Mouse (Mus musculus) heart, embryonic 12.5 days (tissue): ENCODE measurements around the gene Vmn1r234. TPM values are rescaled to one million over a fixed set of nuclear protein-coding genes. Genes with fewer than 3 reads are reported as not detected.
"Not testable (repeated sequence)": the region's sequence is repeated elsewhere in the genome, so short reads cannot be mapped to it uniquely, and the experiment has no call there.

Experiments
- ATAC-seq: fragments of 200-750 bp; cut with Nextera tagmentation; 2 replicates; pipeline ENCODE4 v1.8.0; 2017; ENCODE audit warnings: moderate TSS enrichment, moderate library complexity; ENCODE audit not compliant: insufficient number of reproducible peaks, low FRiP score
- H3K27ac ChIP-seq: fragments of 300-500 bp; sonication (generic); 2 replicates; pipeline ENCODE4 v1.5.1; 2016; ENCODE audit warnings: mild to moderate bottlenecking, moderate library complexity; ENCODE audit not compliant: poor library complexity, severe bottlenecking
- H3K27me3 ChIP-seq: fragments of 300-500 bp; sonication (generic); replicated peaks from 2 replicates; pipeline ENCODE4 v1.6.1; 2016; ENCODE audit warnings: mild to moderate bottlenecking, moderate library complexity
- H3K36me3 ChIP-seq: fragments of 300-500 bp; sonication (generic); 2 replicates; pipeline ENCODE4 v1.6.1; 2016; ENCODE audit warnings: mild to moderate bottlenecking, moderate library complexity
- H3K4me1 ChIP-seq: fragments of 300-500 bp; sonication (generic); replicated peaks from 2 replicates; pipeline ENCODE4 v1.6.1; 2016; ENCODE audit warnings: mild to moderate bottlenecking
- H3K4me2 ChIP-seq: fragments of 300-500 bp; sonication (generic); 2 replicates; pipeline ENCODE4 v1.6.1; 2016; ENCODE audit warnings: mild to moderate bottlenecking, moderate library complexity
- H3K4me3 ChIP-seq: fragments of 300-500 bp; sonication (generic); 2 replicates; pipeline ENCODE4 v1.5.1; 2016; ENCODE audit warnings: mild to moderate bottlenecking
- H3K9ac ChIP-seq: fragments of 300-500 bp; sonication (generic); 2 replicates; pipeline ENCODE4 v1.6.1; 2016; ENCODE audit warnings: mild to moderate bottlenecking, moderate library complexity
- H3K9me3 ChIP-seq: fragments of 300-500 bp; sonication (generic); replicated peaks from 2 replicates; pipeline ENCODE4 v1.6.1; 2016; ENCODE audit warnings: mild to moderate bottlenecking, moderate library complexity
- WGBS: fragments of 180-500 bp; shearing (Covaris S2); methylation state at CpG from one replicate; pipeline ENCODE4 v1.1.7; 2016; 5-methylcytosine and 5-hydroxymethylcytosine counted together
- microRNA-seq: library from miRNA; unstranded; fragments of <30 nt; microRNA quantifications from one replicate; pipeline ENCODE4, GENCODE M21; 2017
- polyA plus RNA-seq: library from polyadenylated mRNA; unstranded; fragments of >200 nt; fragmentation: Nextera tagmentation; extraction: Ambion mirVana; gene quantifications from 2 replicates; pipeline ENCODE4 v1.2.1, GENCODE M21; 2016

Vmn1r234 gene
- polyA plus RNA-seq: not detected in 2 replicates

DNA sequence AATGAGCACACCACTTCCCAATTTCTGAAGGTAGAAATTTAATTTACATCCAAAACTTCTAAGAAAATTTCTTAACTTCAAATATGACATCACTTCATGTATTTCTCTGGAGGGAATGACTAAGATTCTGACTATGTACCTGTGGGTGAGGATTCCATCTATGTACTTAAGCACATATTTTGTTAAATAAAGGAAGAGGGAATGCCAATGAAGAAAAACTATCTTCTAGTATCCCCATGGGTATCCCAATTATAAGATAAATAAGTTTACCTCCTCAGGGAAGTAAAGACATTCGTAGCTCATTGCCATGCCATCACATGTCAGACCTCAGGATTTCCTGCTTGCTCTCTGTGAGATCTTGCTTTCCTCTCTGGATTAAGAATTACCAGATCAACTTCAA is at the start of gene Vmn1r234:
Gene Vmn1r234 (plus strand): TSS at position 301 of the 400 bp plus-strand sequence.
- Histone ChIP-seq H3K4me2 (no peak within 1 kb of the TSS), H3K9ac (no peak within 1 kb of the TSS), H3K4me1 (no peaks in the 10 kb centered on the region), H3K27ac (no peak within 1 kb of the TSS), H3K36me3 (no peaks in the 10 kb centered on the region), H3K4me3 (no peak within 1 kb of the TSS), H3K9me3 (no peaks in the 10 kb centered on the region), H3K27me3 (no peaks in the 10 kb centered on the region)
- no peak for ATAC-seq
- WGBS: 57% methylated on average over 1 of the region's 1 CpGs

DNA sequence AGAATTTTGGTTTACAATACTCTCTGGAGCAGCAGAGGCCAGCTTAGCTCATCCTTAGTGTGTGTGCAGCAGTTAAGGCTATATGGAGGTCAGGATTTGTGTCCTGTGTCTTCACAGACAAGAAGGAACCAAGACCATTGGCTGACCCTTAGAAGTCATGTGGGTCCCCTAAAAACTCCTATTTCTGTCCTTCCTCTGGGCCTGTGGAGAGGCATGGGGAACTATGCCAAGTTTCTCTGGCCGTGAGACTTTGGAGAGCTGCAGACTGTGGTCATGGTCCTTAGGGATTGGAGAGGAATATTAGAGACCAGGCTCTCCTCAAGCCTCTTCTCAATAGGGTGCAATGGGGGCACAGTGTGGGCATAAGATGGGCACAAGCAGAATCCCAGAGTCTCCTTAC is 14.8 kb upstream of the Vmn1r234 start:
- not testable (repeated sequence) for H3K4me1 ChIP-seq, H3K4me3 ChIP-seq
- 65% methylated on average over 1 of the region's 1 CpGs for WGBS

DNA sequence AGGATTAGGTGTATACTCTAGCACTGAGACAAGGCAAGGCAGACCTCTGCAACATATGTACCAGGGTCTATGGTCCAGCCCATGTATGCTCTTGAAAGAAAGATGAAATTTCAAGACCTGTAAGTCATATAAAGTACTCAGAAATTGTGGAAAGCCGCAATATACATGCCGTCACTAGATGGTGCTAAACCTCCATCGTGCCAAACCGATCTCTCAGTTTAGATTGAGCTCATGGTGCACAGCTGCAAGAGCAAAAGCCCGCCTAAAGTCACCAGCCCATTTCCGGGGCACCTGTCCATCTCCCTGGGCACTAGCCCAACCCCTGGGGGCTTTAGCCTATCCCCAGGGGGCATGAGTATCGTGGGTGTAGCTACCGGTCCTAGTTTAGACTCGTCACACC is 5.8 kb downstream of the Vmn1r234 start:
- Histone ChIP-seq H3K4me1 (no peaks in the 10 kb centered on the region), H3K4me2 (no peak overlapping the region), H3K9ac (no peak overlapping the region), H3K36me3 (no peaks in the 10 kb centered on the region), H3K27me3 (no peaks in the 10 kb centered on the region), H3K9me3 (peaks cover 6% of the 10 kb centered on the region; the same call in 1 of the 2 replicates), H3K4me3 (no peak overlapping the region), H3K27ac (no peak overlapping the region)
- ATAC-seq: no peak
- 25% methylated on average over 9 of the region's 9 CpGs for WGBS

More for the DNA sequence above, 14.8 kb upstream of the Vmn1r234 start:
- H3K9me3 ChIP-seq, H3K27ac ChIP-seq, H3K9ac ChIP-seq, H3K4me2 ChIP-seq, H3K36me3 ChIP-seq, ATAC-seq, H3K27me3 ChIP-seq: not testable (repeated sequence)

DNA sequence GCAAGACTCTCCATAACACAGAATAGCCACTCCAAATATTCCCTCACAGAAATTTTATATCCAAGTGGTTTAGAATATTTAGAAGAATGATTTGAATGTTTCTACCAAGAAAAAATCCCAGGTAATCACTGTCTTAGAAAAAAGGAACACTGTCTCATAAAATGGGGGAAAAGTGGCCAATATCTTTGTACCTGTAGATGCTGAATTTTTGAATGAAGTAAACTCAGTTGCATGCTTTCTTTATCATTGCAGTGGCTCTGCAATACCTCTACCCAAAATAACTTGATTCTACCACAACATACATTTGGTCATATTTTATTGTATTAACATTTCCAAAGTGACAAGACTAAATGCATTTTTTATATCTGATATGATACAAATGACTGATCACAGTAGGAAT is 30.2 kb downstream of the Vmn1r234 start, which contains the start of gene Vmn1r235:
Gene Vmn1r235 (plus strand): TSS at position 301 of the 400 bp plus-strand sequence.
- Histone ChIP-seq H3K36me3 (no peaks in the 10 kb centered on the region), H3K4me3 (no peak within 1 kb of the TSS), H3K9me3 (no peaks in the 10 kb centered on the region), H3K9ac (no peak within 1 kb of the TSS), H3K4me2 (no peak within 1 kb of the TSS), H3K4me1 (no peaks in the 10 kb centered on the region), H3K27me3 (no peaks in the 10 kb centered on the region), H3K27ac (no peak within 1 kb of the TSS)
- no peak for ATAC-seq

DNA sequence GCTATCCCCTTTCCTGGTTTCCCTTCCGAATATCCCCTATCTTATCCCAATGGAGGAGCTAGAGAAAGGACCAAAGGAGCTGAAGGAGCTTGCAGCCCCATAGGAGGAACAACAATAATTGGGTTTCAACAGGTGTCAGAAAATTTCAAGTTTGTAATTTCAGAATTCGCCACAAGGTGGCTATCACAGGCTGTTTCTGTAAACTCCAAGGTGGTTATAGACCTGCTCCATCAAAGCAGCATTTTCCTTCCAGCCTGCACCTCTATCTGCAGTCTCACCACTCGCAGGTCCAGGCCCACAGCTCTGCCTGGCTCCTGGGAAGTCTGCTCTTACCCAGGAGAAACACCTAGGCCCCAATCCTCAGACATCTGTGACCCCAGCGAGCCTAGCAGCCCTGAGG is 46.2 kb downstream of the Vmn1r234 start:
- Histone ChIP-seq H3K27me3 (no peaks in the 10 kb centered on the region), H3K9ac (no peak overlapping the region), H3K4me3 (no peak overlapping the region), H3K4me1 (no peaks in the 10 kb centered on the region), H3K27ac (no peak overlapping the region), H3K36me3 (no peaks in the 10 kb centered on the region), H3K9me3 (no peaks in the 10 kb centered on the region), H3K4me2 (no peak overlapping the region)
- ATAC-seq: no peak
- WGBS: 7% methylated on average over 4 of the region's 4 CpGs

DNA sequence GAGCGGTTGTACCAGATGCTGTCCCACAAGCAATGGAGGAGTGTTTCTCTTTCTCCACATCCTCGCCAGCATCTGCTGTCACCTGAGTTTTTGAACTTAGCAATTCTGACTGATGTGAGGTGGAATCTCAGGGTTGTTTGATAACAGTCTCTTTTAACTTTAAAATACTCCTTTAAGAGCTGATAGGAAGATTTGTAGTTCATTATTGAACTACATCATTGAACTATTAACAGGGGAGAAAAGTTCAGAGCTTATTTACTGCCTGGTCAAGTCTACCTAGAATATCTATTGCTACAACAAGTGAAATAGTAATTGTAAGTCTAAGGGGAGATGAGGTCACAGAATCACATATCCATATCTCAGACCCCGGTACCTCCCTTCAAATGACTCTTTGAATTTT is 56.8 kb downstream of the Vmn1r234 start, which contains the start of gene Vmn1r236:
Gene Vmn1r236 (plus strand): TSS at position 301 of the 400 bp plus-strand sequence.
- no peaks in the 10 kb centered on the region for H3K36me3 ChIP-seq
- H3K4me1 ChIP-seq: no peaks in the 10 kb centered on the region
- H3K4me3 ChIP-seq: no peak within 1 kb of the TSS
- H3K27me3 ChIP-seq: no peaks in the 10 kb centered on the region
- no peak within 1 kb of the TSS for H3K9ac ChIP-seq
- WGBS: 70% methylated on average over 3 of the region's 3 CpGs
- no peaks in the 10 kb centered on the region for H3K9me3 ChIP-seq
- no peak for ATAC-seq
- H3K4me2 ChIP-seq: no peak within 1 kb of the TSS
- no peak within 1 kb of the TSS for H3K27ac ChIP-seq

DNA sequence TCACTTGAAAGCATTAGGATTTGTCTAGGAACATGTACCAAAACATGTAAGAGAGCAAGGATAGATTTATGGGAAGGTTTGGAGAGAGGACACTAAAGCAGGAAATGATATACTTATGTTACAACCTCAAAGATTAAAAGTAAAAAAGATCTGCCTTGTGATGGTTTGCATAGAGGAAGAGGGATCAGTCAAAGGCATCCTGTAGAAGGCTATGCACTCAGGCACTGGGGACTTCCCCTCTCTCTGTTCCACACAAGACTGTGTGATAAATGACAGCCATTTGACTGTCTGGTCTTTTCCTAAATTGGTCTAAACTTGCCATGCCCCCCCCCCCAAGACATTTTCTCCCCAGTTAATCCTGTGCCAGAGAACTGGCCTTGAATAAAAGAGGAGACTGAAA is 58.5 kb downstream of the Vmn1r234 start:
- H3K4me1 ChIP-seq: no peaks in the 10 kb centered on the region
- H3K27ac ChIP-seq: no peak overlapping the region
- H3K36me3 ChIP-seq: no peaks in the 10 kb centered on the region
- no peak overlapping the region for H3K4me3 ChIP-seq
- no peaks in the 10 kb centered on the region for H3K9me3 ChIP-seq
- H3K9ac ChIP-seq: no peak overlapping the region
- H3K4me2 ChIP-seq: no peak overlapping the region
- H3K27me3 ChIP-seq: no peaks in the 10 kb centered on the region
- no peak for ATAC-seq

Small RNAs within 50 kb of the gene (microRNA-seq; reads per million reads assigned to microRNA genes)
- gene Gm26384: not detected

Other genes with a start within 250 kb of the Vmn1r234 start
- not detected in 2 replicates for gene Vmn1r233, start 229.6 kb upstream of the Vmn1r234 start, polyA plus RNA-seq
- 9.9 and 10.6 TPM in 2 replicates for gene Zfp160, start 217.2 kb upstream of the Vmn1r234 start, polyA plus RNA-seq
- not detected in 2 replicates for gene Vmn1r235, start 30.3 kb downstream of the Vmn1r234 start, polyA plus RNA-seq
- not detected in 2 replicates for gene Vmn1r236, start 56.9 kb downstream of the Vmn1r234 start, polyA plus RNA-seq
- not detected in 2 replicates for gene Vmn1r237, start 85.8 kb downstream of the Vmn1r234 start, polyA plus RNA-seq
- 1.6 and 2.5 TPM in 2 replicates for gene Zfp677, start 157.7 kb downstream of the Vmn1r234 start, polyA plus RNA-seq
- 3.3 and 3.4 TPM in 2 replicates for gene Zfp54, start 197.1 kb downstream of the Vmn1r234 start, polyA plus RNA-seq
- gene Zfp51, start 224.3 kb downstream of the Vmn1r234 start, polyA plus RNA-seq: 9.7 and 10.1 TPM in 2 replicates